Mouse (Mus musculus): ENCODE results near the gene Gm28102. TPM values are rescaled to one million over a fixed set of nuclear protein-coding genes. Genes with fewer than 3 reads are reported as not detected.
"Not testable (repeated sequence)": the region's sequence is repeated elsewhere in the genome, so short reads cannot be mapped to it uniquely, and the experiment has no call there.

Gm28102 gene
- polyA plus RNA-seq (2012; rRNA removed) = not detected in 2 replicates

- not testable (repeated sequence) for DNase-seq (ENCODE audit: extremely low spot score in 1 of 2, low spot score in 1 of 2)
These were observed at the start of gene Gm28102 for GRCm38 (mm10) chrY:88053015-88053414. Gm28102 (plus strand) TSS chrY:88053315.
